Mouse (Mus musculus): ENCODE data around the gene H1f0. TPM values are rescaled to one million over a fixed set of nuclear protein-coding genes. Genes with fewer than 3 reads are reported as not detected.

The H1f0 gene
- polyA plus RNA-seq, 1 experiment from 2014 or later, result 351 TPM

- Histone ChIP-seq H3K27ac (peak overlapping the region; percentile 26; the same call in 1 of the 2 replicates), H3K4me1 (replicated peaks) (peaks cover 21% of the 10 kb centered on the region), H3K9me3 (no peaks in the 10 kb centered on the region), H3K4me2 (replicated peaks) (peak overlapping the region; percentile 61), H3K4me3 (replicated peaks) (peak overlapping the region; percentile 38), H3K27me3 (no peaks in the 10 kb centered on the region), H3K9ac (replicated peaks) (peak overlapping the region; percentile 56; the same call in 1 of the 2 replicates), H3K36me3 (peaks cover 28% of the 10 kb centered on the region)
- ATAC-seq, result no peak
- WGBS, result 9% methylated on average over 14 of the region's 14 CpGs
These were observed 35.0 kb downstream of the H1f0 start for GRCm38 (mm10) chr15:79063160-79063740.

DNA sequence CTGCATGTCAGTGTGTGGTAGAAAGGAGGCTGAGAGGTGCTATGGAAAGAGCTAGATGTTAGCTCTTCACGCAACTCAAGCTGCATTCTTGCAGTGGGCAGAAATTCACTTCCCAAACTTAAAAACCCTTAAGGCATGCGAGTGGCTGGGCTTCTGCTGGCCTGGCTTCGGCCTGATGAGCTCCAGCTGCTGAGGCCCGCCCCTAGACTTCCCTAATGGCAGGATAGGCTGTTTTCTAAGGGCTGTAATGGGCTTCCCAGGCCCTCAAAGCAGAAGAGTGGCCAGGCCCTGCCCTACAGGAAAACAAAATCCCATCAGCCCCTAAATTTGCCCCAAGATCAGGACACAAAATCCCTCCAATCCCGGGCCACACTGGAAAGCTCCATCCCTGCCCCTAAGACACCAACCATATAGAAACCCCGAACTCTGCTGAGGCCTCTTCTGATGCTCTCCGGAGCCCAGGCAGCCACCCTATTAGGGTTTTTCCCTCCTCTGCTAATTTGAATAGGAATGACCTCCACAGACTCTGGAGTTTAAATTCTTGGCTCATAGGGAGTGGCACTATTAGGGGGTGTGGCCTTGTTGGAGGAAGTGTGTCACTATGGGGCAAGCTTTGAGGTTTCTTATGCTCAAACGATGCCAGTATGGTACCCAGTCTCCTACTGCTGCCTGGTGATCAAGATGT is 37.0 kb downstream of the H1f0 start:
- H3K9me3 ChIP-seq, result no peaks in the 10 kb centered on the region
- H3K9ac ChIP-seq (replicated peaks), result no peak overlapping the region
- H3K27ac ChIP-seq, result no peak overlapping the region
- no peak for ATAC-seq
- 0 out of 2 replicates have a peak, but pooled peaks cover 2% of the 10 kb centered on the region for H3K27me3 ChIP-seq
- H3K4me1 ChIP-seq (replicated peaks), result peaks cover 21% of the 10 kb centered on the region
- H3K4me3 ChIP-seq (replicated peaks), result no peak overlapping the region
- 72% methylated on average over 8 of the region's 8 CpGs for WGBS
- no peak overlapping the region for H3K4me2 ChIP-seq (replicated peaks)
- peaks cover 8% of the 10 kb centered on the region for H3K36me3 ChIP-seq

GRCm38 (mm10) chr15:79066276-79066675 is 38.0 kb downstream of the H1f0 start:
- ATAC-seq, result no peak
- Histone ChIP-seq H3K9me3 (no peaks in the 10 kb centered on the region), H3K9ac (replicated peaks) (no peak overlapping the region), H3K4me1 (replicated peaks) (peaks cover 15% of the 10 kb centered on the region), H3K27ac (no peak overlapping the region), H3K4me2 (replicated peaks) (no peak overlapping the region), H3K27me3 (0 out of 2 replicates have a peak, but pooled peaks cover 3% of the 10 kb centered on the region), H3K4me3 (replicated peaks) (no peak overlapping the region), H3K36me3 (no peaks in the 10 kb centered on the region)
- 59% methylated on average over 2 of the region's 2 CpGs for WGBS

- Histone ChIP-seq H3K9ac (replicated peaks) (no peak overlapping the region), H3K4me2 (replicated peaks) (no peak overlapping the region), H3K4me3 (replicated peaks) (no peak overlapping the region), H3K36me3 (no peaks in the 10 kb centered on the region), H3K27ac (no peak overlapping the region), H3K27me3 (0 out of 2 replicates have a peak, but pooled peaks cover 3% of the 10 kb centered on the region), H3K9me3 (no peaks in the 10 kb centered on the region), H3K4me1 (replicated peaks) (peaks cover 5% of the 10 kb centered on the region)
- ATAC-seq, result no peak
- 82% methylated on average over 3 of the region's 3 CpGs for WGBS
These were observed 39.4 kb downstream of the H1f0 start for GRCm38 (mm10) chr15:79067631-79068030.

- ATAC-seq, result no peak
- Histone ChIP-seq H3K4me3 (replicated peaks) (no peak overlapping the region), H3K36me3 (no peaks in the 10 kb centered on the region), H3K27ac (no peak overlapping the region), H3K4me1 (replicated peaks) (peaks cover 3% of the 10 kb centered on the region), H3K9me3 (no peaks in the 10 kb centered on the region), H3K9ac (replicated peaks) (no peak overlapping the region), H3K27me3 (0 out of 2 replicates have a peak, but pooled peaks cover 3% of the 10 kb centered on the region), H3K4me2 (replicated peaks) (no peak overlapping the region)
- 84% methylated on average over 3 of the region's 3 CpGs for WGBS
These were observed 40.2 kb downstream of the H1f0 start for GRCm38 (mm10) chr15:79068416-79068815.

DNA sequence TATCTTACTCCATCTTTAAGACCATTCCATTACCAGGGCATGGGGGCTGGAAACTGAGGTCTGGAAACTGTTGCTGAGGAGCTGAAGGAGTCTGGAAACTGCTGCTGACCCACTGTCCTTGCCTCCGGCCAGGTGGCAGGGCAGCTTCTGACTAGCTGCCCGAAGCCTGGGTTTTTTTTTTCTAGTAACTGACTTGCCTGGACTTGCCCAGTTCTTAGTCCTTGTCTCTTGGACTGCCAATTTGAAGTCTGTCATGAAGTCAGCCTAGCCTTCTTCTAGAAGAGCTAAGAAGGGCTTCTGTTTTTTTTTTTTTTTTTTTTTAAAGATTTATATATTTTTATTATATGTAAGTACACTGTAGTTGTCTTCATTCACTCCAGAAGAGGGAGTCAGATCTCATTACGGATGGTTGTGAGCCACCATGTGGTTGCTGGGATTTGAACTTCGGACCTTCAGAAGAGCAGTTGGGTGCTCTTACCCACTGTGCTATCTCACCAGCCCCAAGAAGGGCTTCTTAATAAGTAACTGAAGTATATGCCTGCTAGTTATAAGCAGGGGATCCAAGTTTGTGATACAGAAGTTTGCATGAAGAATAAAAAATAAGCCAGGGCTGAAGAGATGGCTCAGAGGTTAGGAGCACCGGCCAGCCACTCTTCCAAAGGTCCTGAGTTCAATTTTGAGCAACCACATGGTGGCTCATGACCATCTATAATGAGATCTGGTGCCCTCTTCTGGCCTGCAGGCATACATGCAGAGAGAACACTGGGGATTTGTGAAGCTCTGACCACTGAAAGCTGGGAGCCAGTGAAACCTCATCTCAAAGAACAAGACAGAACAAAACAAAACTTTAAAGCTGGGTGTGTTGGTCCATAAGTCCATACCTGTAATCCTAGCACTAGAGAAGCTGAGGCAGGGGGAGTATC is 43.1 kb downstream of the H1f0 start:
- Histone ChIP-seq H3K4me1 (replicated peaks) (peaks cover 17% of the 10 kb centered on the region), H3K27me3 (0 out of 2 replicates have a peak, but pooled peaks cover 3% of the 10 kb centered on the region), H3K4me3 (replicated peaks) (no peak overlapping the region), H3K27ac (no peak overlapping the region), H3K9ac (replicated peaks) (no peak overlapping the region), H3K4me2 (replicated peaks) (no peak overlapping the region), H3K9me3 (no peaks in the 10 kb centered on the region), H3K36me3 (peaks cover under 1% of the 10 kb centered on the region; the same call in 1 of the 2 replicates)
- ATAC-seq, result no peak
- 69% methylated on average over 5 of the region's 5 CpGs for WGBS

DNA sequence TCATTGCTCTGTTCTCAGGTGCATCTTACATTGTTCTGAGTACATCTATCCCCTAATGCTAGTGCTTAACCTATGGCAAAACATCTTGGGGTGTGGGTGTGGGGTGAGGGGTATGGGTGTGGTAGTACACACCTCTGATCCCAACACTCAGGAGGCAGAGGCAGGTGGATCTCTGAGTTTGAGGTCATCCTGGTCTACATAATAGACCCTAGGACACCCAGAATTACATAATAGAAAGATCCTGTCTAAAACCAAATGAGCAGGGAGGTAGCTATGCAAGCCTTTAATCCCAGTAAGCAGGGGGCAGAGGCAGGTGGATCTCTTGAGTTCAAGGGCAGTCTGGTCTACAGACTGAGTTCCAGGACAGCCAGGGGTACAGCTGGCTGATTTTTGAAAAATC is 45.5 kb downstream of the H1f0 start:
- Histone ChIP-seq H3K9me3 (no peaks in the 10 kb centered on the region), H3K4me3 (replicated peaks) (no peak overlapping the region; the same call in 1 of the 2 replicates), H3K27me3 (0 out of 2 replicates have a peak, but pooled peaks cover 3% of the 10 kb centered on the region), H3K36me3 (peaks cover 23% of the 10 kb centered on the region), H3K4me1 (replicated peaks) (peaks cover 25% of the 10 kb centered on the region), H3K4me2 (replicated peaks) (no peak overlapping the region), H3K27ac (no peak overlapping the region), H3K9ac (replicated peaks) (no peak overlapping the region)
- no peak for ATAC-seq

DNA sequence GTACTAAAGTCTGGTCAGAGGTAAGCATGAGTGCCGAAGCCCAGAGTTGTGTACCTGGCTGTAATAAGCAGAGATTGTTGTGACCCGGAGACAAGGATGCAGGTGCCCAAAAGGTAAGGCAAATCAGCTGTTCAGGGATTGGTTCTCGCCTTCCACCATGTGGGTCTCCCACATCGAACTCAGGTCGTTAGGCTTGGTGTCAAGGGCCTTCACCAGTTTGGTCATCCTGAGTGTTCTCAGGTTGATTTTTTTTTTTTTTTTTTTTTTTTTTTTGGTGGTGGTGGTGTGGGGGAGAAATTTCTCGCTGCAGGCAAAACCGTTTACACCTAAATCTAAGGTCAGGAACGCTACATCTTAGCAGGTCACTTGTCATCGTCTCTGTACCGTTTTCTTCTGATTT is 46.2 kb downstream of the H1f0 start:
- ATAC-seq, result no peak

GRCm38 (mm10) chr15:79074913-79075532 is 46.8 kb downstream of the H1f0 start, which contains the start of gene Eif3l:
Gene Eif3l (plus strand): TSS chr15:79075179.
- H3K9me3 ChIP-seq, result no peaks in the 10 kb centered on the region
- peaks cover 25% of the 10 kb centered on the region for H3K4me1 ChIP-seq (replicated peaks)
- peak within 1 kb of the TSS; percentile 97 for H3K4me2 ChIP-seq (replicated peaks)
- WGBS, result under 1% methylated on average over 49 of the region's 49 CpGs
- H3K27ac ChIP-seq, result peak within 1 kb of the TSS; percentile 78
- peaks cover 36% of the 10 kb centered on the region for H3K36me3 ChIP-seq
- 0 out of 2 replicates have a peak, but pooled peaks cover 3% of the 10 kb centered on the region for H3K27me3 ChIP-seq
- ATAC-seq, result peak; percentile 91
- peak within 1 kb of the TSS; percentile 86 for H3K9ac ChIP-seq (replicated peaks)
- peak within 1 kb of the TSS; percentile 93 for H3K4me3 ChIP-seq (replicated peaks)

More for the DNA sequence above, 46.2 kb downstream of the H1f0 start:
- peak overlapping the region; percentile 86 for H3K9ac ChIP-seq (replicated peaks)
- H3K27me3 ChIP-seq, result 0 out of 2 replicates have a peak, but pooled peaks cover 3% of the 10 kb centered on the region
- H3K4me1 ChIP-seq (replicated peaks), result peaks cover 25% of the 10 kb centered on the region
- H3K9me3 ChIP-seq, result no peaks in the 10 kb centered on the region
- H3K36me3 ChIP-seq, result peaks cover 30% of the 10 kb centered on the region
- peak overlapping the region; percentile 97 for H3K4me2 ChIP-seq (replicated peaks)
- WGBS, result 40% methylated on average over 10 of the region's 10 CpGs
- H3K4me3 ChIP-seq (replicated peaks), result peak overlapping the region; percentile 93
- H3K27ac ChIP-seq, result peak overlapping the region; percentile 78

- peak overlapping the region; percentile 93 for H3K4me3 ChIP-seq (replicated peaks)
- peaks cover 25% of the 10 kb centered on the region for H3K4me1 ChIP-seq (replicated peaks)
- 0 out of 2 replicates have a peak overlapping the region, but pooled peaks have one; percentile 78 for H3K27ac ChIP-seq
- H3K9me3 ChIP-seq, result no peaks in the 10 kb centered on the region
- no peak; the same call in 1 of the 2 replicates for ATAC-seq
- H3K9ac ChIP-seq (replicated peaks), result peak overlapping the region; percentile 86
- 39% methylated on average over 15 of the region's 15 CpGs for WGBS
- peak overlapping the region; percentile 97 for H3K4me2 ChIP-seq (replicated peaks)
- no peaks in the 10 kb centered on the region for H3K27me3 ChIP-seq
- H3K36me3 ChIP-seq, result peaks cover 41% of the 10 kb centered on the region
These were observed 47.6 kb downstream of the H1f0 start for GRCm38 (mm10) chr15:79075658-79076365.

DNA sequence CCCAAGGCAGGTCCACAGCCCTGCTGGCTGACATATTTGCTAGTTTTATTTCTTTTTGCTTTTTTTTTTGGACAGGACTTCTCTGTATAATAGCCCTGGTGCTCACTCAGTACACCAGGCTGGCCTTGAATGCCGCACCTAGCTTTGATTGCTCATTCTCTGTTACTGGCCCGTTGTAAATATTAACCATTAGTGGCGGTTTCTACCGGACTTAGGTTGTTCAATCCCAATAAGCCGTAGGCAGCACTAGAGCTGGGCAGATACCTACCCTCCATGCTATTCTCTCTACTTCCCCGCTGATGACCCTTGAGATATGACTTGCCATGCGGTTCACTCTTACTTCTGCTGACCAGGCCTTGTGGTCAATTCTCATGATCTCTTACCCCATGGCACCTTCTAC is 51.3 kb downstream of the H1f0 start:
- Histone ChIP-seq H3K4me3 (replicated peaks) (no peak overlapping the region), H3K27me3 (no peaks in the 10 kb centered on the region), H3K9ac (replicated peaks) (no peak overlapping the region), H3K27ac (no peak overlapping the region), H3K4me1 (replicated peaks) (peaks cover 20% of the 10 kb centered on the region), H3K4me2 (replicated peaks) (no peak overlapping the region), H3K36me3 (peaks cover 79% of the 10 kb centered on the region), H3K9me3 (no peaks in the 10 kb centered on the region)
- ATAC-seq, result no peak
- WGBS, result 97% methylated on average over 7 of the region's 7 CpGs
